Mouse (Mus musculus): ENCODE measurements around the gene Kif4. TPM values are rescaled to one million over a fixed set of nuclear protein-coding genes. Genes with fewer than 3 reads are reported as not detected.
A peak's percentile ranks its signal among the peaks of the same experiment; 100 is the strongest.

Kif4 gene
- polyA plus RNA-seq, 1 experiment from 2014 or later = 30.1 TPM

- no peak for DNase-seq (ENCODE audit: low spot score)
- peak overlapping the region; percentile 48 for H3K4me3 ChIP-seq
- WGBS = 31% methylated on average over 10 of the region's 10 CpGs
- H3K27me3 ChIP-seq (ENCODE audit: insufficient read depth, poor library complexity, severe bottlenecking) = peaks cover 34% of the 10 kb centered on the region
- H3K27ac ChIP-seq = no peak overlapping the region
- H3K36me3 ChIP-seq = no peaks in the 10 kb centered on the region
- H3K9me3 ChIP-seq = no peaks in the 10 kb centered on the region
- no peaks in the 10 kb centered on the region for H3K4me1 ChIP-seq
These were observed 113.9 kb downstream of the Kif4 start for GRCm38 (mm10) chrX:100739443-100739842.

- H3K4me3 ChIP-seq = peak overlapping the region; percentile 24; the same call in 1 of the 2 replicates
- H3K27me3 ChIP-seq (ENCODE audit: insufficient read depth, poor library complexity, severe bottlenecking) = peaks cover 26% of the 10 kb centered on the region
- no peak for DNase-seq (ENCODE audit: low spot score)
- no peaks in the 10 kb centered on the region for H3K9me3 ChIP-seq
- 51% methylated on average over 6 of the region's 6 CpGs for WGBS
- H3K4me1 ChIP-seq = no peaks in the 10 kb centered on the region
- no peaks in the 10 kb centered on the region for H3K36me3 ChIP-seq
- peak overlapping the region; percentile 64 for H3K27ac ChIP-seq
These were observed 115.2 kb downstream of the Kif4 start for GRCm38 (mm10) chrX:100740785-100741184.

GRCm38 (mm10) chrX:100741940-100742339 is 116.4 kb downstream of the Kif4 start:
- Histone ChIP-seq H3K9me3 (no peaks in the 10 kb centered on the region), H3K4me1 (no peaks in the 10 kb centered on the region), H3K36me3 (no peaks in the 10 kb centered on the region), H3K4me3 (no peak overlapping the region), H3K27me3 (ENCODE audit: insufficient read depth, poor library complexity, severe bottlenecking) (peaks cover 18% of the 10 kb centered on the region), H3K27ac (no peak overlapping the region)
- no peak for DNase-seq (ENCODE audit: low spot score)
- 9% methylated on average over 10 of the region's 10 CpGs for WGBS

- H3K27me3 ChIP-seq (ENCODE audit: insufficient read depth, poor library complexity, severe bottlenecking) = peaks cover 41% of the 10 kb centered on the region
- no peaks in the 10 kb centered on the region for H3K36me3 ChIP-seq
- H3K27ac ChIP-seq = no peak overlapping the region
- WGBS = 77% methylated on average over 6 of the region's 6 CpGs
- no peak for DNase-seq (ENCODE audit: low spot score)
- H3K4me3 ChIP-seq = no peak overlapping the region
- no peaks in the 10 kb centered on the region for H3K9me3 ChIP-seq
- H3K4me1 ChIP-seq = peaks cover 6% of the 10 kb centered on the region
These were observed 140.3 kb downstream of the Kif4 start for GRCm38 (mm10) chrX:100765855-100766254.

GRCm38 (mm10) chrX:100767181-100767884 is 141.8 kb downstream of the Kif4 start, which contains the start of gene Dlg3:
TSS of gene Dlg3 (plus strand) at chrX:100767722.
- no peak for DNase-seq (ENCODE audit: low spot score)
- Histone ChIP-seq H3K27me3 (ENCODE audit: insufficient read depth, poor library complexity, severe bottlenecking) (peaks cover 46% of the 10 kb centered on the region), H3K9me3 (no peaks in the 10 kb centered on the region), H3K27ac (no peak within 1 kb of the TSS; the same call in 1 of the 2 replicates), H3K4me3 (peak within 1 kb of the TSS; percentile 55), H3K4me1 (peaks cover 6% of the 10 kb centered on the region), H3K36me3 (no peaks in the 10 kb centered on the region)
- 17% methylated on average over 25 of the region's 26 CpGs for WGBS

GRCm38 (mm10) chrX:100767885-100768626 is 142.5 kb downstream of the Kif4 start:
- Histone ChIP-seq H3K4me3 (peak overlapping the region; percentile 55), H3K4me1 (peaks cover 6% of the 10 kb centered on the region), H3K9me3 (no peaks in the 10 kb centered on the region), H3K27ac (no peak overlapping the region; the same call in 1 of the 2 replicates), H3K27me3 (ENCODE audit: insufficient read depth, poor library complexity, severe bottlenecking) (peaks cover 47% of the 10 kb centered on the region), H3K36me3 (no peaks in the 10 kb centered on the region)
- no peak for DNase-seq (ENCODE audit: low spot score)
- WGBS = 30% methylated on average over 23 of the region's 36 CpGs

GRCm38 (mm10) chrX:100769281-100769680 is 143.7 kb downstream of the Kif4 start:
- no peaks in the 10 kb centered on the region for H3K36me3 ChIP-seq
- no peak overlapping the region for H3K27ac ChIP-seq
- peaks cover 47% of the 10 kb centered on the region for H3K27me3 ChIP-seq (ENCODE audit: insufficient read depth, poor library complexity, severe bottlenecking)
- no peak for DNase-seq (ENCODE audit: low spot score)
- H3K4me1 ChIP-seq = peaks cover 6% of the 10 kb centered on the region
- H3K9me3 ChIP-seq = no peaks in the 10 kb centered on the region
- 78% methylated on average over 5 of the region's 5 CpGs for WGBS
- no peak overlapping the region for H3K4me3 ChIP-seq

GRCm38 (mm10) chrX:100774341-100774811 is 148.8 kb downstream of the Kif4 start:
- H3K9me3 ChIP-seq = no peaks in the 10 kb centered on the region
- no peaks in the 10 kb centered on the region for H3K4me1 ChIP-seq
- WGBS = 19% methylated on average over 23 of the region's 23 CpGs
- DNase-seq (ENCODE audit: low spot score) = peak; percentile 77
- H3K4me3 ChIP-seq = peak overlapping the region; percentile 59
- no peaks in the 10 kb centered on the region for H3K36me3 ChIP-seq
- H3K27ac ChIP-seq = peak overlapping the region; percentile 83
- H3K27me3 ChIP-seq (ENCODE audit: insufficient read depth, poor library complexity, severe bottlenecking) = peaks cover 24% of the 10 kb centered on the region

GRCm38 (mm10) chrX:100775405-100775804 is 149.9 kb downstream of the Kif4 start:
- DNase-seq (ENCODE audit: low spot score) = no peak
- Histone ChIP-seq H3K9me3 (no peaks in the 10 kb centered on the region), H3K36me3 (no peaks in the 10 kb centered on the region), H3K27ac (no peak overlapping the region), H3K27me3 (ENCODE audit: insufficient read depth, poor library complexity, severe bottlenecking) (peaks cover 14% of the 10 kb centered on the region; the same call in 1 of the 2 replicates), H3K4me3 (no peak overlapping the region), H3K4me1 (no peaks in the 10 kb centered on the region)
- WGBS = 80% methylated on average over 3 of the region's 3 CpGs

- H3K27me3 ChIP-seq (ENCODE audit: insufficient read depth, poor library complexity, severe bottlenecking) = peaks cover 14% of the 10 kb centered on the region; the same call in 1 of the 2 replicates
- H3K4me1 ChIP-seq = 0 out of 2 replicates have a peak, but pooled peaks cover 3% of the 10 kb centered on the region
- WGBS = 13% methylated on average over 9 of the region's 9 CpGs
- H3K9me3 ChIP-seq = no peaks in the 10 kb centered on the region
- H3K36me3 ChIP-seq = no peaks in the 10 kb centered on the region
- no peak overlapping the region for H3K27ac ChIP-seq
- peak overlapping the region; percentile 67 for H3K4me3 ChIP-seq
- no peak for DNase-seq (ENCODE audit: low spot score)
These were observed 151.0 kb downstream of the Kif4 start for GRCm38 (mm10) chrX:100776494-100776893.

Other genes starting within 250 kb of the Kif4 start
- gene Otud6a, start 196.7 kb upstream of the Kif4 start, polyA plus RNA-seq (2016; fragmentation: Nextera tagmentation; extraction: Ambion mirVana) = not detected in 2 replicates
- 0.52 and 0.62 TPM in 2 replicates for gene Awat2, start 183.0 kb upstream of the Kif4 start, polyA plus RNA-seq (2016; fragmentation: Nextera tagmentation; extraction: Ambion mirVana)
- gene Igbp1, start 131.4 kb upstream of the Kif4 start, polyA plus RNA-seq (2016; fragmentation: Nextera tagmentation; extraction: Ambion mirVana) = 27.4 and 30.3 TPM in 2 replicates
- not detected in 2 replicates for gene Dgat2l6, start 100.9 kb upstream of the Kif4 start, polyA plus RNA-seq (2016; fragmentation: Nextera tagmentation; extraction: Ambion mirVana)
- not detected in 2 replicates for gene Awat1, start 53.5 kb upstream of the Kif4 start, polyA plus RNA-seq (2016; fragmentation: Nextera tagmentation; extraction: Ambion mirVana)
- not detected in 2 replicates for gene P2ry4, start 30.9 kb upstream of the Kif4 start, polyA plus RNA-seq (2016; fragmentation: Nextera tagmentation; extraction: Ambion mirVana)
- gene Arr3, start 20.2 kb upstream of the Kif4 start, polyA plus RNA-seq (2016; fragmentation: Nextera tagmentation; extraction: Ambion mirVana) = 0.97 and 2.3 TPM in 2 replicates
- 94.4 and 106 TPM in 2 replicates for gene Pdzd11, start 831 bp downstream of the Kif4 start, polyA plus RNA-seq (2016; fragmentation: Nextera tagmentation; extraction: Ambion mirVana)
- gene Gdpd2, start 104.1 kb downstream of the Kif4 start, polyA plus RNA-seq (2016; fragmentation: Nextera tagmentation; extraction: Ambion mirVana) = 0.34 and 0.88 TPM in 2 replicates
- 3.4 and 8.5 TPM in 2 replicates for gene Dlg3, start 142.0 kb downstream of the Kif4 start, polyA plus RNA-seq (2016; fragmentation: Nextera tagmentation; extraction: Ambion mirVana)

All from heart, embryonic 10.5 days (tissue).